Mouse (Mus musculus) lung, postnatal 0 days (tissue): ENCODE measurements around the gene Nupl1.

Source experiments
- CTCF ChIP-seq: IDR thresholded peaks from 2 replicates; pipeline ENCODE4 v1.5.1; 2016; ENCODE audit warnings: antibody characterized with exemption, mild to moderate bottlenecking
- EP300 ChIP-seq: IDR thresholded peaks from 2 replicates; pipeline ENCODE4 v1.6.1; 2016; ENCODE audit warnings: antibody characterized with exemption, mild to moderate bottlenecking, control low read depth

- no peak for TF ChIP-seq CTCF
- TF ChIP-seq EP300: no peak
Measured at GRCm38 (mm10) chr14:60217616-60218015, 33.6 kb downstream of the Nupl1 start.
